Mouse (Mus musculus) neural tube, embryonic 11.5 days (tissue): Measurements from ENCODE around the gene Slfn9. TPM values are rescaled to one million over a fixed set of nuclear protein-coding genes. Genes with fewer than 3 reads are reported as not detected.
"Not testable (repeated sequence)": the region's sequence is repeated elsewhere in the genome, so short reads cannot be mapped to it uniquely, and the experiment has no call there.

ENCODE experiments used
- ATAC-seq: fragments of 200-750 bp; cut with Nextera tagmentation; 2 replicates; pipeline ENCODE4 v1.8.0; 2017; ENCODE audit warnings: moderate number of reproducible peaks, mild to moderate bottlenecking, moderate TSS enrichment, moderate library complexity; ENCODE audit not compliant: insufficient read depth, low FRiP score, low TSS enrichment
- DNase-seq: peaks from one replicate; pipeline ENCODE4 v3.0.0-alpha.2; 2015; ENCODE audit warnings: low spot score
- H3K27ac ChIP-seq: fragments of 300-500 bp; sonication (generic); 2 replicates; pipeline ENCODE4 v1.5.1; 2014; ENCODE audit warnings: low read depth, mild to moderate bottlenecking, low read length
- H3K27me3 ChIP-seq: fragments of 300-500 bp; sonication (generic); 2 replicates; pipeline ENCODE4 v1.6.1; 2014; ENCODE audit warnings: mild to moderate bottlenecking, low read length, mixed read lengths; ENCODE audit not compliant: control insufficient read depth, insufficient read depth
- H3K36me3 ChIP-seq: fragments of 300-500 bp; sonication (generic); 2 replicates; pipeline ENCODE4 v1.6.1; 2014; ENCODE audit warnings: mild to moderate bottlenecking, low read length, moderate library complexity, mixed read lengths; ENCODE audit not compliant: control insufficient read depth, insufficient read depth
- H3K4me1 ChIP-seq: fragments of 300-500 bp; sonication (generic); 2 replicates; pipeline ENCODE4 v1.6.1; 2014; ENCODE audit warnings: low read length, mixed read lengths; ENCODE audit not compliant: control insufficient read depth, insufficient read depth
- H3K4me2 ChIP-seq: fragments of 300-500 bp; sonication (generic); 2 replicates; pipeline ENCODE4 v1.6.1; 2014; ENCODE audit warnings: low read depth, mild to moderate bottlenecking, moderate library complexity
- H3K4me3 ChIP-seq: fragments of 300-500 bp; sonication (generic); 2 replicates; pipeline ENCODE4 v1.5.1; 2014; ENCODE audit warnings: low read depth, low read length
- H3K9ac ChIP-seq: fragments of 300-500 bp; sonication (generic); 2 replicates; pipeline ENCODE4 v1.6.1; 2014; ENCODE audit warnings: mild to moderate bottlenecking, low read length
- H3K9me3 ChIP-seq: fragments of 300-500 bp; sonication (generic); 2 replicates; pipeline ENCODE4 v1.6.1; 2016; ENCODE audit warnings: low read length; ENCODE audit not compliant: control insufficient read depth
- WGBS: fragments of 180-500 bp; shearing (Covaris S2); extraction: QIAGEN DNeasy Blood & Tissue Kit; methylation state at CpG from one replicate; pipeline ENCODE4 v1.1.7; 2014; 5-methylcytosine and 5-hydroxymethylcytosine counted together
- microRNA-seq: library from miRNA; unstranded; fragments of <30 nt; microRNA quantifications from one replicate; pipeline ENCODE4, GENCODE M21; 2016
- polyA plus RNA-seq: library from polyadenylated mRNA; unstranded; fragments of >200 nt; fragmentation: Nextera tagmentation; extraction: Ambion mirVana; gene quantifications from 2 replicates; pipeline ENCODE4 v1.2.1, GENCODE M21; 2014

The Slfn9 gene
- polyA plus RNA-seq, 1 experiment from 2014 or later = 9.8 TPM

- Histone ChIP-seq H3K4me3 (peak overlapping the region; percentile 46), H3K27me3 (peaks cover 48% of the 10 kb centered on the region), H3K4me2 (peak overlapping the region; percentile 94)
- H3K4me1 ChIP-seq, H3K27ac ChIP-seq, H3K9me3 ChIP-seq, ATAC-seq, H3K36me3 ChIP-seq, DNase-seq, H3K9ac ChIP-seq: not testable (repeated sequence)
- 2% methylated on average over 51 of the region's 85 CpGs for WGBS
These were observed 61.2 kb downstream of the Slfn9 start for GRCm38 (mm10) chr11:82930391-82930955.

GRCm38 (mm10) chr11:82929633-82929950 is 62.0 kb downstream of the Slfn9 start:
- no peak for ATAC-seq

GRCm38 (mm10) chr11:82928897-82929632 is 62.6 kb downstream of the Slfn9 start:
- WGBS = 31% methylated on average over 20 of the region's 20 CpGs
- no peak overlapping the region for H3K4me2 ChIP-seq
- H3K9me3 ChIP-seq = no peaks in the 10 kb centered on the region
- H3K4me3 ChIP-seq = no peak overlapping the region
- no peak for DNase-seq
- H3K27me3 ChIP-seq = peaks cover 38% of the 10 kb centered on the region
- H3K9ac ChIP-seq = no peak overlapping the region
- no peaks in the 10 kb centered on the region for H3K36me3 ChIP-seq
- no peak overlapping the region for H3K27ac ChIP-seq
- no peak for ATAC-seq
- H3K4me1 ChIP-seq = no peaks in the 10 kb centered on the region; the same call in 1 of the 2 replicates

More at GRCm38 (mm10) chr11:82929633-82929950, 62.0 kb downstream of the Slfn9 start:
- no peak overlapping the region for H3K4me2 ChIP-seq
- no peak overlapping the region for H3K27ac ChIP-seq
- no peak overlapping the region for H3K9ac ChIP-seq
- DNase-seq = no peak
- no peaks in the 10 kb centered on the region; the same call in 1 of the 2 replicates for H3K4me1 ChIP-seq
- H3K9me3 ChIP-seq = no peaks in the 10 kb centered on the region
- peaks cover 43% of the 10 kb centered on the region for H3K27me3 ChIP-seq
- no peaks in the 10 kb centered on the region for H3K36me3 ChIP-seq
- WGBS = 58% methylated on average over 3 of the region's 3 CpGs
- H3K4me3 ChIP-seq = no peak overlapping the region

Small RNA genes lying within 50 kb of the gene (microRNA-seq; reads per million reads assigned to microRNA genes)
- gene Gm27598 = not detected
- not detected for gene Mir7679

Other genes starting within 250 kb of the Slfn9 start
- 0.29 and 0.39 TPM in 2 replicates for gene Cct6b, start 227.5 kb downstream of the Slfn9 start, polyA plus RNA-seq
- gene Zfp830, start 227.5 kb downstream of the Slfn9 start, polyA plus RNA-seq = 34.7 and 38.2 TPM in 2 replicates
- 50.4 and 52.9 TPM in 2 replicates for gene Lig3, start 210.7 kb downstream of the Slfn9 start, polyA plus RNA-seq
- 10.2 and 11.9 TPM in 2 replicates for gene Rffl, start 120.6 kb downstream of the Slfn9 start, polyA plus RNA-seq
- gene Rad51d, start 101.2 kb downstream of the Slfn9 start, polyA plus RNA-seq = 14.8 and 17.9 TPM in 2 replicates
- 0.13 and 0.39 TPM in 2 replicates for gene Fndc8, start 99.7 kb downstream of the Slfn9 start, polyA plus RNA-seq
- gene Nle1, start 83.4 kb downstream of the Slfn9 start, polyA plus RNA-seq = 28.8 and 29.9 TPM in 2 replicates
- gene Unc45b, start 81.3 kb downstream of the Slfn9 start, polyA plus RNA-seq = 7.5 and 8.3 TPM in 2 replicates
- 0.74 and 0.86 TPM in 2 replicates for gene Slfn5, start 40.5 kb downstream of the Slfn9 start, polyA plus RNA-seq
- 0.14 and 0.19 TPM in 2 replicates for gene Slfn8, start 29.0 kb upstream of the Slfn9 start, polyA plus RNA-seq
- 1.4 and 1.5 TPM in 2 replicates for gene Slfn2, start 73.3 kb upstream of the Slfn9 start, polyA plus RNA-seq
- gene Slfn1, start 125.0 kb upstream of the Slfn9 start, polyA plus RNA-seq = not detected in 2 replicates
- not detected in 2 replicates for gene Slfn4, start 183.4 kb upstream of the Slfn9 start, polyA plus RNA-seq
- gene Slfn3, start 199.5 kb upstream of the Slfn9 start, polyA plus RNA-seq = not detected in 2 replicates